Mouse (Mus musculus): ENCODE data around the gene Gm10230. TPM values are rescaled to one million over a fixed set of nuclear protein-coding genes. Genes with fewer than 3 reads are reported as not detected.
"Not testable (repeated sequence)": the region's sequence is repeated elsewhere in the genome, so short reads cannot be mapped to it uniquely, and the experiment has no call there.

Gene Gm10230
- polyA plus RNA-seq (2016; fragmentation: Nextera tagmentation; extraction: Ambion mirVana): not detected in 2 replicates

- not testable (repeated sequence) for H3K4me1 ChIP-seq; ATAC-seq (ENCODE audit: low FRiP score)
- no CpG with 5 or more reads among the region's 7 CpGs for WGBS
Measured at GRCm38 (mm10) chrX:27494782-27495181, at the start of gene Gm10230. Gm10230 (minus strand) TSS chrX:27494882.

More at GRCm38 (mm10) chrX:27494782-27495181, at the start of gene Gm10230:
- H3K36me3 ChIP-seq (replicated peaks); H3K4me2 ChIP-seq; H3K9me3 ChIP-seq; H3K4me3 ChIP-seq (replicated peaks); H3K27ac ChIP-seq; H3K27me3 ChIP-seq; H3K9ac ChIP-seq: not testable (repeated sequence)

Small RNAs within 50 kb of the gene (microRNA-seq; reads per million reads assigned to microRNA genes)
- gene Gm44452: not detected
